Mouse (Mus musculus): ENCODE measurements around the gene Bysl.

DNA sequence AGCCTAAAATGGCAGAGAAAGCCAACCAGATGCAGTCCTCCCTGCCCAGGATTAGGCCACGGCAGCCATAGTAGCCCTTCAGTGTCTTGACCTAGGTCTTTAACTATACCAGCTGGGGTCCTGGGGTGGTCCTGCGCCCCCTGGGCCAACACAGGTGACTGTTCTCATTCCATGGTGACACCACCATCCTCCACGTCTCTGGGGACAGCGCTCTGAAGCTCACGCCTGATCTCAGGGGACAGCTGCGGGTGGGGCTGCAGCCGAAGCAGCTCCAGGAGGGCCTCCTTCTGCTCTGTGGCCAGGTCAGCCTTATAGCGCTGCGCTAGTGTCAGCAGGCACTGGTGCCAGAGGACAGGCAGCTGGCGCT, 9.9 kb downstream of the Bysl start:
- TF ChIP-seq CTCF (IDR thresholded peaks at IDR 0.05) (no peak), EP300 (IDR thresholded peaks at IDR 0.05) (no peak)
